Mouse (Mus musculus) hindbrain, embryonic 16.5 days (tissue): ENCODE results near the gene Pik3c2b. TPM values are rescaled to one million over a fixed set of nuclear protein-coding genes. Genes with fewer than 3 reads are reported as not detected.

Experiments used
- ATAC-seq: fragments of 200-750 bp; cut with Nextera tagmentation; 2 replicates; pipeline ENCODE4 v1.8.0; 2017; ENCODE audit warnings: moderate TSS enrichment, moderate library complexity
- H3K27ac ChIP-seq: fragments of 300-500 bp; sonication (generic); 2 replicates; pipeline ENCODE4 v1.5.1; 2014; ENCODE audit warnings: low read depth, mild to moderate bottlenecking, control low read depth, low read length, moderate library complexity
- H3K27me3 ChIP-seq: fragments of 300-500 bp; sonication (generic); replicated peaks from 2 replicates; pipeline ENCODE4 v1.6.1; 2014; ENCODE audit warnings: low read length; ENCODE audit not compliant: control insufficient read depth, insufficient read depth
- H3K36me3 ChIP-seq: fragments of 300-500 bp; sonication (generic); 2 replicates; pipeline ENCODE4 v1.6.1; 2014; ENCODE audit warnings: mild to moderate bottlenecking, low read length, moderate library complexity, mixed read lengths; ENCODE audit not compliant: control insufficient read depth, insufficient read depth
- H3K4me1 ChIP-seq: fragments of 300-500 bp; sonication (generic); 2 replicates; pipeline ENCODE4 v1.6.1; 2014; ENCODE audit warnings: low read depth, low read length; ENCODE audit not compliant: control insufficient read depth, insufficient read depth
- H3K4me2 ChIP-seq: fragments of 300-500 bp; sonication (generic); 2 replicates; pipeline ENCODE4 v1.6.1; 2014; ENCODE audit warnings: mild to moderate bottlenecking, low read length, control low read depth, moderate library complexity
- H3K4me3 ChIP-seq: fragments of 300-500 bp; sonication (generic); 2 replicates; pipeline ENCODE4 v1.5.1; 2014; ENCODE audit warnings: mild to moderate bottlenecking, low read length, control low read depth, moderate library complexity
- H3K9ac ChIP-seq: fragments of 300-500 bp; sonication (generic); 2 replicates; pipeline ENCODE4 v1.6.1; 2014; ENCODE audit warnings: low read depth, mild to moderate bottlenecking, control low read depth, low read length, moderate library complexity
- H3K9me3 ChIP-seq: fragments of 300-500 bp; sonication (generic); 2 replicates; pipeline ENCODE4 v1.6.1; 2014; ENCODE audit warnings: mild to moderate bottlenecking, low read length, moderate library complexity; ENCODE audit not compliant: control insufficient read depth
- WGBS: fragments of 180-500 bp; shearing (Covaris S2); extraction: QIAGEN DNeasy Blood & Tissue Kit; methylation state at CpG from one replicate; pipeline ENCODE4 v1.1.7; 2014; 5-methylcytosine and 5-hydroxymethylcytosine counted together
- polyA plus RNA-seq: library from polyadenylated mRNA; unstranded; fragments of >200 nt; fragmentation: Nextera tagmentation; extraction: Ambion mirVana; gene quantifications from 2 replicates; pipeline ENCODE4 v1.2.1, GENCODE M21; 2015

Pik3c2b gene
- 10.3 and 11.4 TPM in 2 replicates for polyA plus RNA-seq

GRCm38 (mm10) chr1:133045011-133045860, at the start of gene Pik3c2b:
TSS of gene Pik3c2b (plus strand) at chr1:133045667.
- Histone ChIP-seq H3K4me2 (peak within 1 kb of the TSS; percentile 75), H3K9me3 (no peaks in the 10 kb centered on the region), H3K9ac (peak within 1 kb of the TSS; percentile 99), H3K4me1 (peaks cover 29% of the 10 kb centered on the region), H3K4me3 (peak within 1 kb of the TSS; percentile 90), H3K27me3 (no peaks in the 10 kb centered on the region), H3K36me3 (no peaks in the 10 kb centered on the region), H3K27ac (peak within 1 kb of the TSS; percentile 94)
- ATAC-seq = 0 out of 2 replicates have a peak, but pooled peaks have one; percentile 5
- WGBS = 3% methylated on average over 15 of the region's 15 CpGs

- no peak overlapping the region for H3K27ac ChIP-seq
- H3K4me3 ChIP-seq = no peak overlapping the region
- no peak overlapping the region for H3K4me2 ChIP-seq
- H3K4me1 ChIP-seq = no peaks in the 10 kb centered on the region
- H3K27me3 ChIP-seq = no peaks in the 10 kb centered on the region
- WGBS = 94% methylated on average over 6 of the region's 6 CpGs
- H3K36me3 ChIP-seq = peaks cover 28% of the 10 kb centered on the region
- no peak for ATAC-seq
- no peak overlapping the region for H3K9ac ChIP-seq
- no peaks in the 10 kb centered on the region for H3K9me3 ChIP-seq
These were observed 45.1 kb upstream of the Pik3c2b start for GRCm38 (mm10) chr1:133000347-133000746.

GRCm38 (mm10) chr1:133006571-133006970, 38.9 kb upstream of the Pik3c2b start:
- H3K9ac ChIP-seq = no peak overlapping the region
- ATAC-seq = no peak
- no peaks in the 10 kb centered on the region for H3K4me1 ChIP-seq
- no peak overlapping the region for H3K4me3 ChIP-seq
- H3K27ac ChIP-seq = no peak overlapping the region
- no peaks in the 10 kb centered on the region for H3K9me3 ChIP-seq
- no peak overlapping the region for H3K4me2 ChIP-seq
- peaks cover 23% of the 10 kb centered on the region for H3K36me3 ChIP-seq
- whole genome bisulfite sequencing = 91% methylated on average over 3 of the region's 3 CpGs
- H3K27me3 ChIP-seq = no peaks in the 10 kb centered on the region

GRCm38 (mm10) chr1:133011955-133012841, 33.3 kb upstream of the Pik3c2b start:
- H3K36me3 ChIP-seq = peaks cover 17% of the 10 kb centered on the region
- 89% methylated on average over 11 of the region's 13 CpGs for WGBS
- H3K4me1 ChIP-seq = no peaks in the 10 kb centered on the region
- ATAC-seq = no peak
- no peak overlapping the region for H3K4me2 ChIP-seq
- H3K9ac ChIP-seq = no peak overlapping the region
- no peak overlapping the region for H3K27ac ChIP-seq
- no peak overlapping the region for H3K4me3 ChIP-seq
- no peaks in the 10 kb centered on the region for H3K9me3 ChIP-seq
- no peaks in the 10 kb centered on the region for H3K27me3 ChIP-seq

GRCm38 (mm10) chr1:133013331-133013730, 32.1 kb upstream of the Pik3c2b start:
- no peaks in the 10 kb centered on the region for H3K4me1 ChIP-seq
- no peak overlapping the region for H3K9ac ChIP-seq
- H3K4me3 ChIP-seq = no peak overlapping the region
- ATAC-seq = no peak
- no peaks in the 10 kb centered on the region for H3K9me3 ChIP-seq
- no peak overlapping the region for H3K27ac ChIP-seq
- peaks cover 17% of the 10 kb centered on the region for H3K36me3 ChIP-seq
- no peak overlapping the region for H3K4me2 ChIP-seq
- no peaks in the 10 kb centered on the region for H3K27me3 ChIP-seq

- no peak overlapping the region for H3K27ac ChIP-seq
- H3K9ac ChIP-seq = no peak overlapping the region
- H3K27me3 ChIP-seq = no peaks in the 10 kb centered on the region
- H3K4me1 ChIP-seq = no peaks in the 10 kb centered on the region
- H3K4me3 ChIP-seq = no peak overlapping the region
- H3K36me3 ChIP-seq = peaks cover 13% of the 10 kb centered on the region
- WGBS = 98% methylated on average over 1 of the region's 1 CpGs
- no peak overlapping the region for H3K4me2 ChIP-seq
- H3K9me3 ChIP-seq = no peaks in the 10 kb centered on the region
- no peak for ATAC-seq
These were observed 31.3 kb upstream of the Pik3c2b start for GRCm38 (mm10) chr1:133014196-133014595.

- H3K9me3 ChIP-seq = no peaks in the 10 kb centered on the region
- no peak overlapping the region for H3K9ac ChIP-seq
- no peak overlapping the region for H3K4me3 ChIP-seq
- no peak overlapping the region for H3K27ac ChIP-seq
- no peaks in the 10 kb centered on the region for H3K27me3 ChIP-seq
- WGBS = 95% methylated on average over 9 of the region's 9 CpGs
- no peak overlapping the region for H3K4me2 ChIP-seq
- H3K36me3 ChIP-seq = peaks cover 5% of the 10 kb centered on the region
- no peak for ATAC-seq
- no peaks in the 10 kb centered on the region for H3K4me1 ChIP-seq
These were observed 28.6 kb upstream of the Pik3c2b start for GRCm38 (mm10) chr1:133016775-133017428.

GRCm38 (mm10) chr1:133018580-133018979, 26.9 kb upstream of the Pik3c2b start:
- WGBS = 91% methylated on average over 2 of the region's 2 CpGs
- no peaks in the 10 kb centered on the region for H3K27me3 ChIP-seq
- H3K4me3 ChIP-seq = no peak overlapping the region
- H3K4me2 ChIP-seq = no peak overlapping the region
- no peaks in the 10 kb centered on the region for H3K9me3 ChIP-seq
- H3K27ac ChIP-seq = no peak overlapping the region
- ATAC-seq = no peak
- no peaks in the 10 kb centered on the region for H3K4me1 ChIP-seq
- H3K36me3 ChIP-seq = peaks cover 5% of the 10 kb centered on the region
- H3K9ac ChIP-seq = no peak overlapping the region

GRCm38 (mm10) chr1:133019312-133019711, 26.2 kb upstream of the Pik3c2b start:
- Histone ChIP-seq H3K9ac (no peak overlapping the region), H3K27ac (no peak overlapping the region), H3K36me3 (peaks cover 5% of the 10 kb centered on the region), H3K4me3 (no peak overlapping the region), H3K4me1 (peaks cover 4% of the 10 kb centered on the region), H3K27me3 (no peaks in the 10 kb centered on the region), H3K9me3 (no peaks in the 10 kb centered on the region), H3K4me2 (no peak overlapping the region)
- no peak for ATAC-seq
